Mouse (Mus musculus) CH12.LX (cell line): ENCODE measurements at regions not wholly inside any gene's neighbourhood (a gene's known extent, or its start where the extent isn't known, plus 50 kb on each side); places are given as distances from the start of the nearest gene placed in this dataset.

Experiments
- DNase-seq: peaks from one replicate; pipeline ENCODE4 v3.0.0-alpha.2; 2013; ENCODE audit errors: extremely low read depth
- H3K27ac ChIP-seq: 2 replicates; pipeline ENCODE4 v1.5.1; 2012; ENCODE audit warnings: low read depth, mild to moderate bottlenecking, control low read depth, moderate library complexity; ENCODE audit not compliant: insufficient read depth
- H3K27me3 ChIP-seq: replicated peaks from 2 replicates; pipeline ENCODE3; 2012; ENCODE audit warnings: inconsistent platforms
- H3K36me3 ChIP-seq, 2 experiments: replicated peaks in 1 of 2; 2 replicates each; pipeline versions ENCODE3 to v1.6.1; 2012; ENCODE audit warnings: inconsistent platforms in 1 of 2, low read length in 1 of 2, mild to moderate bottlenecking in 1 of 2, mixed read lengths in 1 of 2, moderate library complexity in 1 of 2; ENCODE audit not compliant: control insufficient read depth in 1 of 2, insufficient read depth in 1 of 2
- H3K4me1 ChIP-seq, 2 experiments: 2 replicates each; pipeline ENCODE4 v1.6.1; 2012; ENCODE audit warnings: inconsistent platforms in 1 of 2, moderate library complexity in 1 of 2; ENCODE audit not compliant: insufficient read depth in 2 of 2, control insufficient read depth in 1 of 2
- H3K4me2 ChIP-seq: 2 replicates; pipeline ENCODE4 v1.6.1; 2012; ENCODE audit warnings: low read depth, mild to moderate bottlenecking, control low read depth; ENCODE audit not compliant: poor library complexity, insufficient read depth, severe bottlenecking
- H3K4me3 ChIP-seq, 3 experiments: fragments of 150-350 bp in 1 of 3; sonication (generic) in 1 of 3; replicated peaks in 1 of 3; 2 replicates each; pipeline versions ENCODE3 to v1.5.1; 2011 to 2012; ENCODE audit warnings: low read depth in 2 of 3, low read length in 2 of 3, mild to moderate bottlenecking in 2 of 3, moderate library complexity in 2 of 3, control low read depth in 1 of 3, improper control_type of control experiment in 1 of 3, inconsistent platforms in 1 of 3, mixed read lengths in 1 of 3; ENCODE audit not compliant: poor library complexity in 1 of 3
- H3K79me2 ChIP-seq: replicated peaks from 2 replicates; pipeline ENCODE4 v1.6.1; 2012; ENCODE audit warnings: mild to moderate bottlenecking, moderate library complexity; ENCODE audit not compliant: control insufficient read depth, poor library complexity, insufficient read depth, severe bottlenecking; ENCODE audit errors: extremely low read depth
- H3K9ac ChIP-seq: 2 replicates; pipeline ENCODE4 v1.6.1; 2012; ENCODE audit warnings: low read depth, mild to moderate bottlenecking, control low read depth, moderate library complexity; ENCODE audit not compliant: insufficient read depth
- H3K9me3 ChIP-seq: replicated peaks from 2 replicates; pipeline ENCODE3; 2012; ENCODE audit warnings: low read length, inconsistent platforms, mixed read lengths
- BHLHE40 ChIP-seq: IDR thresholded peaks from 2 replicates; pipeline ENCODE4 v1.6.1; 2011; ENCODE audit warnings: mild to moderate bottlenecking, low read depth, low read length, improper control_type of control experiment
- CHD2 ChIP-seq: IDR thresholded peaks from 2 replicates; pipeline ENCODE4 v1.6.1; 2011; ENCODE audit warnings: low read length, improper control_type of control experiment
- CTCF ChIP-seq, 2 experiments: IDR thresholded peaks in 1 of 2; conservative IDR thresholded peaks in 1 of 2; 2 replicates each; pipeline ENCODE4 v1.5.1; 2011 to 2012; ENCODE audit warnings: low read depth in 2 of 2, low read length in 2 of 2, improper control_type of control experiment in 1 of 2, inconsistent platforms in 1 of 2, mild to moderate bottlenecking in 1 of 2, moderate library complexity in 1 of 2
- E2F4 ChIP-seq: IDR thresholded peaks from 2 replicates; pipeline ENCODE4 v1.6.1; 2011; ENCODE audit warnings: low read depth, low read length, improper control_type of control experiment; ENCODE audit not compliant: insufficient replicate concordance
- ELF1 ChIP-seq: IDR thresholded peaks from 2 replicates; pipeline ENCODE4 v1.6.1; 2014; ENCODE audit warnings: low read depth, mild to moderate bottlenecking, inconsistent platforms, low read length, improper control_type of control experiment
- EP300 ChIP-seq: IDR thresholded peaks from 2 replicates; pipeline ENCODE4 v1.6.1; 2011; ENCODE audit warnings: low read length, improper control_type of control experiment
- GABPA ChIP-seq: IDR thresholded peaks from 2 replicates; pipeline ENCODE4 v1.6.1; 2012; ENCODE audit warnings: low read depth, low read length, improper control_type of control experiment, inconsistent platforms; ENCODE audit not compliant: insufficient replicate concordance
- HCFC1 ChIP-seq: IDR thresholded peaks from 2 replicates; pipeline ENCODE4 v1.6.1; 2012; ENCODE audit warnings: low read depth, mild to moderate bottlenecking, inconsistent platforms, low read length, improper control_type of control experiment
- IRF4 ChIP-seq: IDR thresholded peaks from 2 replicates; pipeline ENCODE4 v1.6.1; 2014; ENCODE audit warnings: low read depth, mild to moderate bottlenecking, inconsistent platforms, low read length, improper control_type of control experiment
- JUND ChIP-seq: conservative IDR thresholded peaks from 2 replicates; pipeline ENCODE4 v1.6.1; 2011; ENCODE audit warnings: low read depth, low read length, improper control_type of control experiment
- MAFK ChIP-seq: IDR thresholded peaks from 2 replicates; pipeline ENCODE4 v1.6.1; 2011; ENCODE audit warnings: low read length, improper control_type of control experiment; ENCODE audit not compliant: insufficient replicate concordance
- MAX ChIP-seq: IDR thresholded peaks from 2 replicates; pipeline ENCODE4 v1.6.1; 2011; ENCODE audit warnings: low read length, improper control_type of control experiment
- MXI1 ChIP-seq: IDR thresholded peaks from 2 replicates; pipeline ENCODE4 v1.6.1; 2011; ENCODE audit warnings: mild to moderate bottlenecking, low read depth, low read length, improper control_type of control experiment
- MYC ChIP-seq: IDR thresholded peaks from 2 replicates; pipeline ENCODE4 v1.6.1; 2011; ENCODE audit warnings: low read depth, mild to moderate bottlenecking, improper control_type of control experiment, low read length
- NELFE ChIP-seq: IDR thresholded peaks from 2 replicates; pipeline ENCODE4 v1.6.1; 2011; ENCODE audit warnings: low read depth, low read length, improper control_type of control experiment
- PAX5 ChIP-seq: IDR thresholded peaks from 2 replicates; pipeline ENCODE4 v1.6.1; 2012; ENCODE audit warnings: low read length, inconsistent platforms, mixed read lengths
- RAD21 ChIP-seq: IDR thresholded peaks from 2 replicates; pipeline ENCODE4 v1.6.1; 2011; ENCODE audit warnings: low read depth, mild to moderate bottlenecking, low read length, improper control_type of control experiment, moderate library complexity
- SIN3A ChIP-seq: IDR thresholded peaks from 2 replicates; pipeline ENCODE4 v1.6.1; 2012; ENCODE audit warnings: low read length, improper control_type of control experiment, inconsistent platforms
- UBTF ChIP-seq: IDR thresholded peaks from 2 replicates; pipeline ENCODE4 v1.6.1; 2012; ENCODE audit warnings: low read depth, mild to moderate bottlenecking, inconsistent platforms, low read length, improper control_type of control experiment, moderate library complexity
- USF2 ChIP-seq: conservative IDR thresholded peaks from 2 replicates; pipeline ENCODE4 v1.6.1; 2011; ENCODE audit warnings: low read depth, low read length, improper control_type of control experiment
- dilution Hi-C: fragments of 300-500 bp; cut with MboI; formaldehyde crosslinking; loops from 2 replicates; pipeline ENCODE4 v1.14.3; 2020; ENCODE audit warnings: low sequenced_read_pairs; ENCODE audit not compliant: extremely low pct_unique_long_range_greater_than_20kb, extremely low pct_ligation_motif_present
- in situ Hi-C: fragments of 300-500 bp; cut with MboI; formaldehyde crosslinking; loops from 3 replicates; pipeline ENCODE4 v1.14.3; 2019; ENCODE audit warnings: low sequenced_read_pairs, low pct_ligation_motif_present, low pct_unique_long_range_greater_than_20kb, mixed read lengths

DNA sequence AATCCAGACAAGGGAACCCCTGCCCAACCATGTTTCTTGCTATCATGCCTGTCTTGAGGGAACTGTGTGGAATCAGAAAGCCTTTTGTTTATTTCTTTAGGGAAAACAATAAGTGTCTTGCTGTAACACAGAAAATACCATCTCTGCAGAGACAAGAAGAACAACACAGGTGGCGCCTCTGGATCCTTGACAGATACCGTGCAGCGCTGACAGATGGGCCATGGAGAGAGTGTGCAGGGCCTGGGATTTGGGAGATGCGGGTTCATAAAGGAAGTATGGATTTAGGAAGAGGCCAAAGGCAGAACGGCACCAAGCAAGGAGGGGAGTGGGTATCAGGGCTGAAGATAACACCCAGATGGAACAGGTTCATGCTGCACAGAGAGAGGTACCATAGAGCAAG lies 209.3 kb downstream of the Drd1 start:
- Histone ChIP-seq H3K27me3 (peaks cover 78% of the 10 kb centered on the region), H3K79me2 (no peaks in the 10 kb centered on the region), H3K4me2 (no peak overlapping the region), H3K9ac (no peak overlapping the region), H3K4me3 (no peak overlapping the region), H3K4me1 (no peaks in the 10 kb centered on the region), H3K27ac (no peak overlapping the region), H3K9me3 (no peaks in the 10 kb centered on the region), H3K36me3 (no peaks in the 10 kb centered on the region)
- DNase-seq, result no peak
- dilution Hi-C loops (no loop called here), in situ Hi-C loops (no loop called here)
- no peak for TF ChIP-seq JUND
- no peak for TF ChIP-seq CTCF (conservative IDR thresholded peaks at IDR 0.05 in 1 of 2, IDR thresholded peaks at IDR 0.05 in 1 of 2; ENCODE audit: low read depth in 2 of 2, low read length in 2 of 2)
- no peak for TF ChIP-seq E2F4
- no peak for TF ChIP-seq ELF1
- TF ChIP-seq NELFE, result no peak
- TF ChIP-seq UBTF, result no peak
- TF ChIP-seq MAFK, result no peak
- TF ChIP-seq USF2, result no peak
- TF ChIP-seq EP300, result no peak
- no peak for TF ChIP-seq IRF4
- TF ChIP-seq MYC, result no peak
- TF ChIP-seq SIN3A, result no peak

DNA sequence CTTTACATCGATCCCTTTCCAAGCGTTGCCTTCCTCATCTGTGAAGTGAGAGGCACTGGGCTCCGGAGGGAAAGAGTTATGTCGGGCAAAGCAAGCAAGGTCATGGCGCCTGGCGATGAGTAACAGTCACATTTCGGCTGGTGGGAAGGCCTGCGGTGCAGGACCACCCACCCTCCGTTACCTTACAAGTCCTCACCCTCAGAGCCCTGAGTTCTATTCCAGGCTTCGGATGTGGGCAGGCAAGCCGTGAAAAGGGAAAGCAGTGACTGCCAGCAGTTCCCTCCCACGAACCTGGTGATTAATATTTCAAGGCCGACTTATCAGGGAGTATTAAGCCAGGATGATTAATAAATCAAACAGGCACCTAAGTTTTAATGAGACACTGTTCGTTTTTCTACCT lies 209.7 kb downstream of the Drd1 start:
- H3K4me3 ChIP-seq, result no peak overlapping the region
- no peak overlapping the region for H3K27ac ChIP-seq
- H3K9me3 ChIP-seq, result no peaks in the 10 kb centered on the region
- H3K9ac ChIP-seq, result no peak overlapping the region
- TF ChIP-seq NELFE (no peak), PAX5 (no peak), CHD2 (no peak), UBTF (no peak), MAX (no peak), RAD21 (no peak), HCFC1 (no peak), BHLHE40 (no peak), GABPA (no peak), IRF4 (no peak), MXI1 (no peak)
- H3K4me2 ChIP-seq, result no peak overlapping the region
- no peaks in the 10 kb centered on the region for H3K79me2 ChIP-seq
- in situ Hi-C loops, result no loop called here
- DNase-seq, result no peak
- H3K27me3 ChIP-seq, result peaks cover 77% of the 10 kb centered on the region
- H3K4me1 ChIP-seq, result no peaks in the 10 kb centered on the region
- no peaks in the 10 kb centered on the region for H3K36me3 ChIP-seq
- dilution Hi-C loops, result no loop called here
